Comparison of ENCODE assay signal across 8 mouse cellular contexts in the genomic region with DNA sequence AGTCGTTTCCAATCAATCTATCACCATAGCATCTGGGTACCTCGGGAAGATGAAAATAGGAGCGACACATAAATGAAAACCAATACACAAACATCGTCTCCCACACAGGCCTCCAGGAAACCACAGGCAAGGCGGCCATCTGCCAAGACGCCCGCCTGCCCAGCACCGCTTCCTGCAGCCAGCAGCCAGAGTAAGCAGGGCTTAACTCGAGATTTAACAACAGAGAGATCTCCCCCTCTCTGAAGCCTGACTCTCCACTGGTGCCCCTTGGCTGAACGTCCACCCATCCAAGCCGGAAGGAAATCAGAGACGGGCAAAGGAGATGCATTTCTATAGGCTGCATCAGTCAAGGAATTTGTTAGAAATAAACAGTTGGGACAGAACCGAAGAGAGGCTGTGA. TPM values are rescaled to one million over a fixed set of nuclear protein-coding genes. Genes with fewer than 3 reads are reported as not detected.
DNase-seq lines count a peak whose midpoint lies in the region; ATAC-seq lines count a peak whose summit lies in the region.

No protein-coding gene starts in this region.

- no peak for ATAC-seq in kidney, embryonic 15.5 days (replicated peaks; ENCODE audit: low FRiP score)

- no peaks in the 10 kb centered on the region for H3K27me3 ChIP-seq in kidney, embryonic 15.5 days

- 9% methylated on average over 13 of the region's 13 CpGs for WGBS in kidney, embryonic 15.5 days
- 11% methylated on average over 13 of the region's 13 CpGs for WGBS in macrophage (ENCODE audit: missing documents)

- peaks cover 41% of the 10 kb centered on the region for H3K4me1 ChIP-seq in kidney, embryonic 15.5 days
- H3K4me1 ChIP-seq in brown adipose tissue, adult 24 weeks (ENCODE audit: control insufficient read depth, insufficient read depth, insufficient read length, low read length), result peaks cover 14% of the 10 kb centered on the region

- DNase-seq in kidney, adult 11 months, result no peak
- DNase-seq in heart, postnatal 4 days, result peak; percentile 44
- no peak for DNase-seq in adrenal gland, adult 2 months
- no peak for DNase-seq in thymus, postnatal 0 days (ENCODE audit: low spot score)
- no peak for DNase-seq in layer of hippocampus, postnatal 25 days (ENCODE audit: extremely low spot score in 1 of 2, low spot score in 1 of 2)

- H3K27ac ChIP-seq in kidney, embryonic 15.5 days, result peak overlapping the region; percentile 59
- H3K27ac ChIP-seq in brown adipose tissue, adult 24 weeks (replicated peaks; ENCODE audit: low read depth, low read length), result peak overlapping the region; percentile 32; the same call in 1 of the 2 replicates
- H3K27ac ChIP-seq in macrophage, result peak overlapping the region; percentile 49

- peaks cover 3% of the 10 kb centered on the region; the same call in 1 of the 2 replicates for H3K9me3 ChIP-seq in kidney, embryonic 15.5 days (replicated peaks)

- H3K9ac ChIP-seq in kidney, embryonic 15.5 days, result no peak overlapping the region

- no peaks in the 10 kb centered on the region for H3K36me3 ChIP-seq in kidney, embryonic 15.5 days
- H3K36me3 ChIP-seq in macrophage (ENCODE audit: inconsistent target), result peaks cover 21% of the 10 kb centered on the region

- peaks cover 98% of the 10 kb centered on the region for H3K79me2 ChIP-seq in macrophage (ENCODE audit: inconsistent target)

- no peak overlapping the region for H3K4me3 ChIP-seq in kidney, embryonic 15.5 days (replicated peaks)
- no peak overlapping the region; the same call in 1 of the 2 replicates for H3K4me3 ChIP-seq in brown adipose tissue, adult 24 weeks (ENCODE audit: insufficient read depth, low read depth, low read length)
- H3K4me3 ChIP-seq in macrophage (ENCODE audit: inconsistent target), result no peak overlapping the region

- peak overlapping the region; percentile 33 for H3K4me2 ChIP-seq in kidney, embryonic 15.5 days

RNA-seq across cellular contexts. Expression of a gene that starts 21.1 kb away (rescaled TPM):
- polyA plus RNA-seq in kidney, embryonic 15.5 days (2015; fragmentation: Nextera tagmentation; extraction: Ambion mirVana), result 4.3 and 5.1 TPM in 2 replicates
- 2.5 and 2.6 TPM in 2 replicates for polyA plus RNA-seq in brown adipose tissue, adult 24 weeks (2012; ENCODE audit: insufficient read depth, insufficient read length, missing spikeins)
- total RNA-seq in heart, postnatal 4 days (2021), result 10 to 100 TPM; 30.4 to 30.7 TPM
- total RNA-seq in macrophage (2018; cell fraction: chromatin; rRNA removed), result 100 to 1,000 TPM in 17 of 26 experiments, 10 to 100 TPM in 9; 23.6 to 264 (median 114) TPM
- 100 to 1,000 TPM in 12 of 26 experiments, 10 to 100 TPM in 14; 38.4 to 182 (median 88.7) TPM for total RNA-seq in macrophage (2018; cell fraction: cytosol; rRNA removed)
- total RNA-seq in macrophage (2018; cell fraction: nucleus; rRNA removed), result 100 to 1,000 TPM in 21 of 26 experiments, 10 to 100 TPM in 5; 58.9 to 299 (median 132) TPM
- 82.3 to 124 TPM (median 103 TPM) in 3 replicates for polyA plus RNA-seq in macrophage (2018)
- total RNA-seq in adrenal gland, adult 2 months (2021), result 10 to 100 TPM; 13.3 to 28.2 TPM
- polyA plus RNA-seq in adrenal gland, adult 2 months (2012; rRNA removed), result 17.0 and 17.4 TPM in 2 replicates
- 0.91 and 1.2 TPM in 2 replicates for polyA plus RNA-seq in thymus, postnatal 0 days (2015; fragmentation: Nextera tagmentation; extraction: Ambion mirVana)
- 10 to 100 TPM; 20.9 to 22.3 TPM for total RNA-seq in layer of hippocampus, postnatal 25 days (2021)
